Mouse (Mus musculus): ENCODE measurements around the gene Serpine2. TPM values are rescaled to one million over a fixed set of nuclear protein-coding genes. Genes with fewer than 3 reads are reported as not detected.

Gene Serpine2
- polyA plus RNA-seq, 1 experiment = 46.7 TPM

DNA sequence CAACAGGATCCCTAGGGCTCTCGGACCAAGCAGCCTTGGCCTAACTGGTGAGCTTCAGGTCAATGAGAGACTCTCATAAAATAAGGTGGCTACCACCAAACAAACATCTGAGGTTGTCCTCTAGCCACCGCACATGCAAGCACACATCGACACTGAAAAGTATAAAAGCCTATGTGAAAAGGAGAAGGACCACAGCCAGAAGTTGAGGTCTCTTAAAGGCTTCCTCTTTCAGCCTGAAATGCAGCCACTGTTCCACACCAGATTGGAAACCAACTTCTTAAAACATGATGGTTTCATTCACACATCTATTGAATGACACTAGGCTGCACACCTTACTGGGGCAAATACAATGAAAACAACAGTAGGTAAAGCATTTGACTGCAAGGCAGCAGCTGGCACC, 7.5 kb downstream of the Serpine2 start:
- H3K36me3 ChIP-seq (ENCODE audit: control insufficient read depth, insufficient read depth, low read length) = no peaks in the 10 kb centered on the region
- WGBS = 35% methylated on average over 3 of the region's 3 CpGs
- TF ChIP-seq POLR2A (IDR thresholded peaks at IDR 0.05; ENCODE audit: control insufficient read depth, extremely low read depth, insufficient read depth, low read length, poor library complexity) (no peak), CTCF (IDR thresholded peaks at IDR 0.05; ENCODE audit: borderline replicate concordance, control insufficient read depth, extremely low read depth, insufficient read depth, low read length, poor library complexity) (no peak)
- no peak overlapping the region for H3K4me3 ChIP-seq (ENCODE audit: control insufficient read depth, insufficient read depth, low read length)
- no peak for DNase-seq
- no peak overlapping the region for H3K27ac ChIP-seq (ENCODE audit: control insufficient read depth, insufficient read depth, low read length)
- no peaks in the 10 kb centered on the region; the same call in 1 of the 2 replicates for H3K4me1 ChIP-seq (replicated peaks; ENCODE audit: control insufficient read depth, insufficient read depth, low read length)
- no peaks in the 10 kb centered on the region; the same call in 1 of the 2 replicates for H3K27me3 ChIP-seq (ENCODE audit: control insufficient read depth, insufficient read depth, low read length)

DNA sequence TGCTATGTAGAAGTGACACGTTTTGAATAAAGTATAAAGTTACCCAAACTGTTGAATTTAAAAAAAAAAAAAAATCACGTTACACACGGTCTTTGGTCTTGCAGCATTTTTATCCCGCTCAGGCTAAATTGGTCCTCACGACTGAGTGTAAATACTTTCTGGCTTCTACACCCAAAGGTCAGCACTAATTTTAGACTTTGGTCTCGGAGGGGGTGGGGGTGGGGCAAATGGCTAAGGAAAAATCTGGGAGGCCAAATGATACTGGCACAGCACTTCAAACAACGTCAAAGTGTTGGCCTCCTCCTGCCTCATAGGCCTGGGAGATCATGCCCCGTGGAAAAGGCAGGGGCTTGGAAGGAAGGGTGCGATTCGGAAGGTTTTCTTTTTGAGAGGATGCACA, 10.6 kb downstream of the Serpine2 start:
- no peaks in the 10 kb centered on the region for H3K36me3 ChIP-seq (ENCODE audit: control insufficient read depth, insufficient read depth, low read length)
- H3K4me1 ChIP-seq (replicated peaks; ENCODE audit: control insufficient read depth, insufficient read depth, low read length) = no peaks in the 10 kb centered on the region
- no peaks in the 10 kb centered on the region for H3K27me3 ChIP-seq (ENCODE audit: control insufficient read depth, insufficient read depth, low read length)
- no peak for DNase-seq
- no peak overlapping the region for H3K4me3 ChIP-seq (ENCODE audit: control insufficient read depth, insufficient read depth, low read length)
- H3K27ac ChIP-seq (ENCODE audit: control insufficient read depth, insufficient read depth, low read length) = no peak overlapping the region
- no peak for TF ChIP-seq POLR2A (IDR thresholded peaks at IDR 0.05; ENCODE audit: control insufficient read depth, extremely low read depth, insufficient read depth, low read length, poor library complexity)
- no peak for TF ChIP-seq CTCF (IDR thresholded peaks at IDR 0.05; ENCODE audit: borderline replicate concordance, control insufficient read depth, extremely low read depth, insufficient read depth, low read length, poor library complexity)
- 92% methylated on average over 10 of the region's 10 CpGs for WGBS

DNA sequence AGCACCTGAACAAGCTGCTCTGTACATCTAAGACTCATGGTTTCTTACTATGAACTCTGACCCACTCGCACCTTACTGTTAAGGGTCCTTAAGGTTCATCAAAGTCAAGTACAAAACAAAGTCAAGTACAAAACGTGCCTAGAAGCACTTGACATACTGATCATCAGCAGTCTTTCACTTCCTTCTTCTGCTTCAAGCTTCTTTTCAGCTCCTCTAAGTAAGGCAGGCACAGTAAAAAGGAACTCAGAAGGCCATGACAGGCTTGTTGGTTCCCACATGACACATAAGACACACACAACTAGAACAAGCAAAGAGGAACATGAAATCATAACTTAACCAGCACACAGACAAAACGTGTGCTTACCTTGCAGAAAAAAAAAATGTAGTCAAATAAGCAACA, 12.3 kb downstream of the Serpine2 start:
- TF ChIP-seq POLR2A (IDR thresholded peaks at IDR 0.05; ENCODE audit: control insufficient read depth, extremely low read depth, insufficient read depth, low read length, poor library complexity) = no peak
- no peak for TF ChIP-seq CTCF (IDR thresholded peaks at IDR 0.05; ENCODE audit: borderline replicate concordance, control insufficient read depth, extremely low read depth, insufficient read depth, low read length, poor library complexity)
- 34% methylated on average over 3 of the region's 3 CpGs for WGBS
- no peak for DNase-seq
- Histone ChIP-seq H3K4me3 (ENCODE audit: control insufficient read depth, insufficient read depth, low read length) (no peak overlapping the region), H3K27me3 (ENCODE audit: control insufficient read depth, insufficient read depth, low read length) (no peaks in the 10 kb centered on the region), H3K4me1 (replicated peaks; ENCODE audit: control insufficient read depth, insufficient read depth, low read length) (no peaks in the 10 kb centered on the region), H3K27ac (ENCODE audit: control insufficient read depth, insufficient read depth, low read length) (no peak overlapping the region), H3K36me3 (ENCODE audit: control insufficient read depth, insufficient read depth, low read length) (no peaks in the 10 kb centered on the region)

DNA sequence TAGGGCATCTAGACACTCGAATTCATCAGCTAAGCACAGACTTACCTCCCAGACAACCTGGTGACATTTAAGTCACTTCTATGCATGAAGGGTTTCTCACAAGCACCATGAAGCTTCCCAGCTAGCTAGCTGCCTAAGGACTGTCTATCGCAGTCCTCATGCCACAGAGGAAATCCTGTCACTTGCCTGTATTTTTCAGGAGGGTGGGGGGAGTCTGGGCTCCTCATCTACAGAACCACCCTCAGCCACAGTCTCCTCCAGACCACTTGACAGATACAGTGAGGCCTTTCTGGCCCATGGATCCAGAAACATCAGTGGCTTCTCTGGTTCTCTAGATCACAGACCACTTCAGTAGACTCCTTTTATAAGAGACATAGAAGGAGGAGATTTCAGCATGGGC, 14.1 kb downstream of the Serpine2 start:
- no peak overlapping the region for H3K27ac ChIP-seq (ENCODE audit: control insufficient read depth, insufficient read depth, low read length)
- no peaks in the 10 kb centered on the region for H3K36me3 ChIP-seq (ENCODE audit: control insufficient read depth, insufficient read depth, low read length)
- TF ChIP-seq POLR2A (IDR thresholded peaks at IDR 0.05; ENCODE audit: control insufficient read depth, extremely low read depth, insufficient read depth, low read length, poor library complexity) (no peak), CTCF (IDR thresholded peaks at IDR 0.05; ENCODE audit: borderline replicate concordance, control insufficient read depth, extremely low read depth, insufficient read depth, low read length, poor library complexity) (no peak)
- WGBS = 46% methylated on average over 2 of the region's 2 CpGs
- DNase-seq = no peak
- no peaks in the 10 kb centered on the region for H3K27me3 ChIP-seq (ENCODE audit: control insufficient read depth, insufficient read depth, low read length)
- H3K4me1 ChIP-seq (replicated peaks; ENCODE audit: control insufficient read depth, insufficient read depth, low read length) = no peaks in the 10 kb centered on the region
- H3K4me3 ChIP-seq (ENCODE audit: control insufficient read depth, insufficient read depth, low read length) = no peak overlapping the region

DNA sequence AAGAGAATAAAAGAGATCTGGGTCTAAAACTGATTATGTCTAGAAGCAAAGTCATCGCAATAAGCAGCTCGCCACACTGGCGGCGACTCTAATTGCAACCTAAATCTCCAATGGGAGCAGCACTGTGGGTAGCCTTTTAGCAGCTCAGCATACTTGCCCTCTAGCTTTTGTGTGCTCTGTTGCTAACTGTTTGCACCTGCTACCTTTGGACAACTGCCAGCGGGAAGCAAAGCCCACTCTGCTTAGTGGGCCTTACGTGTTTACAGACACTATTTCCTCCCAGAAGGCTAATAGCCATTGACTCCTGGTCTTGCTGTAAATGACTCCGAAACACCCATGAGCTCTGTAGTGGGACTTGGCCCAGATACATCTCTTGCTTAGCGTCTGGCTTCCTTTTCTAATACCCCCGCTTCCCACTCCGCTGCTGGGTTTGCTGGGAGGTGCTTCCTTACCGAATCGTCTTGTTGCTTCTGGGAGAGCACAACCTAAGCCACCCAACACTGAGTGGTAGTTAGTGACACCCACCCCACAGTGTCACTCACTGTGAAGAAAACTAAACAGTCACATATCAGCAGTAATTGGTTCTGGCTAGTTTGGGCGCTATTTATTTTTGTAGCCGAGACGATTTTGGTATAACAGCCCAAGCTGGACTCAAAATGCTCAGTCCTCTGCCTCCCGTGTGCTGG, 28.1 kb downstream of the Serpine2 start:
- DNase-seq = no peak
- no peak overlapping the region for H3K27ac ChIP-seq (ENCODE audit: control insufficient read depth, insufficient read depth, low read length)
- H3K4me1 ChIP-seq (replicated peaks; ENCODE audit: control insufficient read depth, insufficient read depth, low read length) = no peaks in the 10 kb centered on the region
- H3K27me3 ChIP-seq (ENCODE audit: control insufficient read depth, insufficient read depth, low read length) = no peaks in the 10 kb centered on the region
- no peaks in the 10 kb centered on the region for H3K36me3 ChIP-seq (ENCODE audit: control insufficient read depth, insufficient read depth, low read length)
- TF ChIP-seq POLR2A (IDR thresholded peaks at IDR 0.05; ENCODE audit: control insufficient read depth, extremely low read depth, insufficient read depth, low read length, poor library complexity) = no peak
- no peak for TF ChIP-seq CTCF (IDR thresholded peaks at IDR 0.05; ENCODE audit: borderline replicate concordance, control insufficient read depth, extremely low read depth, insufficient read depth, low read length, poor library complexity)
- H3K4me3 ChIP-seq (ENCODE audit: control insufficient read depth, insufficient read depth, low read length) = no peak overlapping the region
- whole genome bisulfite sequencing = 93% methylated on average over 16 of the region's 16 CpGs

DNA sequence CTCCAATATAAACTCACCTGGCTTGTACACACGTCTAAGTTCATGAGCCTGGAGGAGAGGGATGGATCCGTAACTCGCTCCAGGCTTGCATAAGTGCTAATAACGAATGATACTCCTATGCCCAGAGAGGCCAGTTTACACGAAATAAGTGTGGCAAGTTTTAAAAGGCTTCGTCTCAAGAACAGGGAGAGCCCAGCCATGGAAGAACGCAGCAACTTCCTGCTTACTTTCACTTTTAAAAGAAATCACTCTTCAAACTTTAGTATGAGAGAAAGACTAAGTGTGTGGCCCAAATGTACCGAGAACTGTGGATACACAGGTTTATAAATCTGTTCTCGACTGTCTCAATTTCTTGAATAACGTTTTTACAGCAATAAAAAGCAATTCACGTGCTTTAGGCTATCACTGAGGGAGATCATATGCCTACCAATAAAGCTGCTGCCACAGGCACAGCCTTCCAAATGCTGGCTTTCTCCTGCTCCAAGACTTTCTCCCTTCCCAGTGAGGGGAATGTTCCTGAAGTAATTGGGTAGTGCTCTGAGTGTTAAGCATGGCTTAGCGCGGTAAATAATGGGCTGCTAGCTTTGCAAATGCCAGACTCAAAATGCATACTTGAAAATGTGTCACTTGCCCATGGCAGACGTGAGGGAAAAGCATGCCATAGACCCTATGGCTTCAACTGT, 36.9 kb downstream of the Serpine2 start:
- H3K4me1 ChIP-seq (replicated peaks; ENCODE audit: control insufficient read depth, insufficient read depth, low read length) = no peaks in the 10 kb centered on the region
- H3K27ac ChIP-seq (ENCODE audit: control insufficient read depth, insufficient read depth, low read length) = no peak overlapping the region
- H3K36me3 ChIP-seq (ENCODE audit: control insufficient read depth, insufficient read depth, low read length) = no peaks in the 10 kb centered on the region
- no peak overlapping the region for H3K4me3 ChIP-seq (ENCODE audit: control insufficient read depth, insufficient read depth, low read length)
- H3K27me3 ChIP-seq (ENCODE audit: control insufficient read depth, insufficient read depth, low read length) = no peaks in the 10 kb centered on the region
- TF ChIP-seq CTCF (IDR thresholded peaks at IDR 0.05; ENCODE audit: borderline replicate concordance, control insufficient read depth, extremely low read depth, insufficient read depth, low read length, poor library complexity) (no peak), POLR2A (IDR thresholded peaks at IDR 0.05; ENCODE audit: control insufficient read depth, extremely low read depth, insufficient read depth, low read length, poor library complexity) (no peak)
- no peak for DNase-seq
- WGBS = 67% methylated on average over 14 of the region's 14 CpGs

Data from thymus, adult 2 months (tissue).